Mouse (Mus musculus): ENCODE results near the gene Gm45234.
"Not testable (repeated sequence)": the region's sequence is repeated elsewhere in the genome, so short reads cannot be mapped to it uniquely, and the experiment has no call there.

Gm45234 gene

GRCm38 (mm10) chr6:124755831-124756595 is at the start of gene Gm45234, which contains the start of gene Atn1:
Gene Gm45234, minus strand, starts transcription at chr6:124756021.
Gene Atn1, minus strand, starts transcription at chr6:124756524.
- no peak for DNase-seq (ENCODE audit: low read depth, low spot score)

GRCm38 (mm10) chr6:124804341-124804740 is 48.5 kb upstream of the Gm45234 start:
- DNase-seq (ENCODE audit: low read depth, low spot score): no peak

GRCm38 (mm10) chr6:124803691-124804090 is 47.9 kb upstream of the Gm45234 start:
- not testable (repeated sequence) for DNase-seq (ENCODE audit: low read depth, low spot score)

GRCm38 (mm10) chr6:124803061-124803460 is 47.2 kb upstream of the Gm45234 start:
- no peak for DNase-seq (ENCODE audit: low read depth, low spot score)

- not testable (repeated sequence) for DNase-seq (ENCODE audit: low read depth, low spot score)
These were observed 46.6 kb upstream of the Gm45234 start for GRCm38 (mm10) chr6:124802400-124802799.

- DNase-seq (ENCODE audit: low read depth, low spot score): no peak
These were observed 40.4 kb upstream of the Gm45234 start for GRCm38 (mm10) chr6:124796200-124796599.

GRCm38 (mm10) chr6:124795781-124796180 is 40.0 kb upstream of the Gm45234 start:
- no peak for DNase-seq (ENCODE audit: low read depth, low spot score)

GRCm38 (mm10) chr6:124791911-124792310 is 36.1 kb upstream of the Gm45234 start:
- DNase-seq (ENCODE audit: low read depth, low spot score): no peak

GRCm38 (mm10) chr6:124790121-124790520 is 34.3 kb upstream of the Gm45234 start:
- DNase-seq (ENCODE audit: low read depth, low spot score): no peak

- no peak for DNase-seq (ENCODE audit: low read depth, low spot score)
These were observed 33.7 kb upstream of the Gm45234 start for GRCm38 (mm10) chr6:124789519-124789918.

- DNase-seq (ENCODE audit: low read depth, low spot score): no peak
These were observed 31.9 kb upstream of the Gm45234 start for GRCm38 (mm10) chr6:124787722-124788121.

GRCm38 (mm10) chr6:124786756-124787420 is 31.1 kb upstream of the Gm45234 start:
- no peak for DNase-seq (ENCODE audit: low read depth, low spot score)

- DNase-seq (ENCODE audit: low read depth, low spot score): no peak
These were observed 26.6 kb upstream of the Gm45234 start for GRCm38 (mm10) chr6:124782436-124782835.

GRCm38 (mm10) chr6:124780917-124781316 is 25.1 kb upstream of the Gm45234 start:
- DNase-seq (ENCODE audit: low read depth, low spot score): no peak

- DNase-seq (ENCODE audit: low read depth, low spot score): no peak
These were observed 24.2 kb upstream of the Gm45234 start for GRCm38 (mm10) chr6:124779984-124780416.

GRCm38 (mm10) chr6:124779222-124779983 is 23.6 kb upstream of the Gm45234 start, which contains the start of gene Lrrc23:
Gene Lrrc23, minus strand, starts transcription at chr6:124779727.
- no peak for DNase-seq (ENCODE audit: low read depth, low spot score)

- DNase-seq (ENCODE audit: low read depth, low spot score): no peak
These were observed 14.7 kb upstream of the Gm45234 start for GRCm38 (mm10) chr6:124770511-124770910.

GRCm38 (mm10) chr6:124770013-124770412 is 14.2 kb upstream of the Gm45234 start:
- DNase-seq (ENCODE audit: low read depth, low spot score): no peak

- no peak for DNase-seq (ENCODE audit: low read depth, low spot score)
These were observed 13.4 kb upstream of the Gm45234 start, which contains the start of gene Eno2 for GRCm38 (mm10) chr6:124769101-124769765. Gene Eno2, minus strand, starts transcription at chr6:124769673.

- DNase-seq (ENCODE audit: low read depth, low spot score): no peak
These were observed 12.9 kb upstream of the Gm45234 start for GRCm38 (mm10) chr6:124768704-124769044.

GRCm38 (mm10) chr6:124767920-124768703 is 12.3 kb upstream of the Gm45234 start:
- DNase-seq (ENCODE audit: low read depth, low spot score): no peak
